Mouse (Mus musculus) brain, embryonic 14.5 days (tissue): ENCODE measurements around the gene Rgs17.

Source experiments
- CTCF ChIP-seq: fragments of 200-500 bp; IDR thresholded peaks from 2 replicates; pipeline ENCODE4 v1.5.1; 2012; ENCODE audit warnings: inconsistent platforms, mild to moderate bottlenecking, moderate library complexity, borderline replicate concordance; ENCODE audit not compliant: insufficient read depth, insufficient read length; ENCODE audit errors: extremely low read depth
- POLR2A ChIP-seq: fragments of 200-500 bp; IDR thresholded peaks from 2 replicates; pipeline ENCODE4 v1.6.1; 2012; ENCODE audit warnings: mild to moderate bottlenecking, inconsistent platforms, borderline replicate concordance; ENCODE audit not compliant: poor library complexity, insufficient read depth, insufficient read length, severe bottlenecking; ENCODE audit errors: extremely low read depth

GRCm38 (mm10) chr10:5923096-5923495, 896 bp upstream of the Rgs17 start:
- TF ChIP-seq CTCF (peak; percentile 19; the same call in 1 of the 2 replicates), POLR2A (no peak)
